Mouse (Mus musculus) G1E (cell line): ENCODE measurements around the gene Col3a1.

Experiments
- CTCF ChIP-seq: IDR thresholded peaks from 2 replicates; pipeline ENCODE4 v1.5.1; 2012; ENCODE audit warnings: low read depth, low read length, inconsistent platforms, mixed read lengths
- GATA1 ChIP-seq: IDR thresholded peaks from 2 replicates; pipeline ENCODE4 v1.6.1; 2012; ENCODE audit warnings: borderline replicate concordance, low read length, inconsistent platforms, mixed read lengths
- GATA2 ChIP-seq: IDR thresholded peaks from 2 replicates; pipeline ENCODE4 v1.6.1; 2012; ENCODE audit warnings: low read depth, low read length, inconsistent platforms, borderline replicate concordance
- POLR2AphosphoS5 ChIP-seq: IDR thresholded peaks from 2 replicates; pipeline ENCODE4 v1.6.1; 2012; ENCODE audit warnings: low read depth, low read length, inconsistent platforms; ENCODE audit not compliant: insufficient replicate concordance
- TAL1 ChIP-seq: conservative IDR thresholded peaks from 2 replicates; pipeline ENCODE4 v1.6.1; 2012; ENCODE audit warnings: low read depth, low read length, inconsistent platforms, mixed read lengths

DNA sequence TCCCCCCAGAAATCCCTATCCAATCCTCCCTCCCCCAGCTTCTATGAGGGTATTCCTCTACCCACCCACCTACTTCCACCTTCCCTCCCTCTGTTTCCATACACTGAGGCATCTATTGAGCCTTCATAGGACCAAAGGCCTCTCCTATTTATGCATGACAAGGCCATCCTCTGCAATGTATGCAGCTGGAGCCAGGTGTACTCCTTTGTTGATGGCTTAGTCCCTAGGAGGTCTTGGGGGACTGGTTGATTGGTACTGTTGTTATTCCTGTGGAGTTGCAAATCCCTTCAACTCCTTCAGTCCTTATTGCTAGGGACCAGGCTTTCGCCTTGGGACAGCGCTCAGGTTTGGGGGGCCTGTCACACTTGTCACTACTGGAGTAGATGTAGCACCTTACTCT is 48.3 kb downstream of the Col3a1 start:
- no peak for TF ChIP-seq CTCF
- TF ChIP-seq GATA1 = no peak
- no peak for TF ChIP-seq POLR2AphosphoS5
- no peak for TF ChIP-seq GATA2
- TF ChIP-seq TAL1 = no peak
